Mouse (Mus musculus) cerebellum, adult 9-11 months (tissue): ENCODE results near the gene Osbp2.
"Not testable (repeated sequence)": the region's sequence is repeated elsewhere in the genome, so short reads cannot be mapped to it uniquely, and the experiment has no call there.

Experiments used
- DNase-seq: peaks from one replicate; pipeline ENCODE4 v3.0.0; 2022

The Osbp2 gene

DNA sequence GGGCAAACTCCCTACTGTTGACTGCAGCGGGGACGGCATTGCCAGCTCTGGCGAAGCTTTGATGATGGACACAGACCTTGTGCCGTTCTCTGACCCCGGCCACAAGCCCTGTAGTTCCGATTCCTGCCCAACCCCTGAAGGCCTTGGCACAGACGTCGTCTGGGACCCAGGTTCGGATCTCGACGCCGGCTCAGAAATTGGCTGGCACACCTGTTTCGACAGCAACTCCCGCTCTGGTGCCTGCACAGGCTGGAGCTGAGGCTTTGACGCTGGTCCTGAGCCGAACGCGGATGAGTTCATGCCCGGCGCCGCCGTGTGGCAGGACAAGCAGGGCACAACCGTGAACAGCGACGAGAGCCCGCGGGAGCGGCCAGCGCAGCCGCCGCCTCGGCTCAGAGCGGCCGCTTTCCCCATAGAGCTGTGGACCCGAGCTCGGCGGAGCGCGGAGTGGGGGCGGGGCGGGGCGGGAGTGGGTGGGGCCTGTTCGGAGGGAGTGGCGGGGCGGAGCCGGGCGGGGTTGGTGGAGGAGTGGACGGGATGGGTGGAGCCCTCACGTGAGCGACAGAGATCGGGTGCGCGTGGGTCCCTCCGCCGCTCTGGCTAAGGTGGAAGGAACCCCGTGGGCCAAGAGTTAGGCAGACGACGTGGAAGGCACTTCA, at the start of gene Osbp2:
Gene Osbp2 (minus strand): TSS at position 450 of the 659 bp plus-strand sequence.
- peak; percentile 93 for DNase-seq

DNA sequence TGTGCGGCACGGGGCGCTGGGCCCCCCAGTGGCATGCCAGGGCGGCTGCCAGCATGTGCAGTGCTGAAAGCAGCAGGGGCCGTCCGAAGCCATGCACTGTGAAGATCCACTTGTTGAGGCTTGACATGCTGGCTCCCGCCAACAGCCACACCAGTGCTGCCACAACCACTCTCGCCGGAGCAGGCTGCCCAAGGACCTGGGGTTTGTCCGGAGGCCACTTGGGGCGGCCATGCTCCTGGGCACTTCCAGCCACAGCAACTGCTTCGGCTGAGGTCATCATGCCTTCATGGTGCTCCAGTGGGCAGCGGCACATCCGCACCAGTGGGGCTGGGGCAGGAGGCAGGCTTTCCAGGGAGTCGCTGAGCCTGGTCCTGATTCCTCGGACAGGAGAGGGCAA, 49.2 kb upstream of the Osbp2 start:
- DNase-seq = peak; percentile 73

DNA sequence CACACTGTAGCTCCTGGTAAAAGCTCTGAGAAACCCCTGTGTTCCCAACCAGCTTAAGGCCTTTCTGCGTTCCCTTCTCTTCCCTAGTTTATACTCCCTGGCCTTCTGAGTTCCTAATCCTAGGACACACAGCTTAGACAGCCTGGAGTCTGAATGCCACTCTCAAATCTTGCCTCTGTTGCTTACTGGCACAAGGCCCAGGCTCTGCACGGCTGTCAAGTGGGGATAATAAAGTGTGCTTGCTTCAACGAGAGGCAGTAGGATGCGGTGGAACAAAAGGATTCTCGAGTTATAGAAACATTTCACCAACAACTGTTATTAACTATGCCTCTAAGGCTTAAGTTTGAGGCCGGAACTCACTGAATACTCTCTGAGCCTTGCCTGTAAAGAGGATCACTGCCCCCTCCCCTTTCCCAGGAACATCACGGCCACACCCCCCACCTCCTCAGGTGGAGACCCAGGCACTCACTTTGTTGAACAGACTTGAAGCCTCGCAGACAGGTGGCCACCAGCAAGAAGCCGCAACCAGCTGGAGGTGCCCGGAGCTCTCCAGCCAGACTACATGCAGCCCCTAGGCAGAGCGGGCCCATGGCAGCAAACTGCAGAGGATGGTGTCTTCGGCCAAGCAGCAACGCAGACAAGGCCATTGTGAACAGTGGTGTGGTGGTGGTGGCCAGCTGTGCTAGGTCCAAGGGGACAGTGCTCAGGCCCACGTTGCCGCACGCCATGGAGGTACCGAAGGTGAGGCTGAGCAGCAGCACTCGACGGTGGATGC, 48.6 kb upstream of the Osbp2 start:
- peak; percentile 64 for DNase-seq

DNA sequence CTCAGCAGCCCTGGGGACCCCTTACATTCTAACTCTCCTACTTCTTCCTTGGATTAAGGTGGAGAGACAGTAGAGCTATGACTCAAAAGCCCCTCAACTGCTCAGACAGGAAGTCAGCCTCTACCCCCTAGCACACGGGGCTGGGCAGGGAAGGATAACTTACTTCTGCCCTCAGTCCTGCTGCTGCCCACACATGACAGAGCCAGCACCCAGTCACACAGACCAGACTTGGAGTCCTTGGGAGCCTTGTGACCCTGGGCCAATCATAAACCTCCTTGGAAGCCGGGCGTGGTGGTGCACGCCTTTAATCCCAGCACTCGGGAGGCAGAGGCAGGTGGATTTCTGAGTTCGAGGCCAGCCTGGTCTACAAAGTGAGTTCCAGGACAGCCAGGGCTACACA, 47.7 kb upstream of the Osbp2 start:
- DNase-seq = not testable (repeated sequence)

DNA sequence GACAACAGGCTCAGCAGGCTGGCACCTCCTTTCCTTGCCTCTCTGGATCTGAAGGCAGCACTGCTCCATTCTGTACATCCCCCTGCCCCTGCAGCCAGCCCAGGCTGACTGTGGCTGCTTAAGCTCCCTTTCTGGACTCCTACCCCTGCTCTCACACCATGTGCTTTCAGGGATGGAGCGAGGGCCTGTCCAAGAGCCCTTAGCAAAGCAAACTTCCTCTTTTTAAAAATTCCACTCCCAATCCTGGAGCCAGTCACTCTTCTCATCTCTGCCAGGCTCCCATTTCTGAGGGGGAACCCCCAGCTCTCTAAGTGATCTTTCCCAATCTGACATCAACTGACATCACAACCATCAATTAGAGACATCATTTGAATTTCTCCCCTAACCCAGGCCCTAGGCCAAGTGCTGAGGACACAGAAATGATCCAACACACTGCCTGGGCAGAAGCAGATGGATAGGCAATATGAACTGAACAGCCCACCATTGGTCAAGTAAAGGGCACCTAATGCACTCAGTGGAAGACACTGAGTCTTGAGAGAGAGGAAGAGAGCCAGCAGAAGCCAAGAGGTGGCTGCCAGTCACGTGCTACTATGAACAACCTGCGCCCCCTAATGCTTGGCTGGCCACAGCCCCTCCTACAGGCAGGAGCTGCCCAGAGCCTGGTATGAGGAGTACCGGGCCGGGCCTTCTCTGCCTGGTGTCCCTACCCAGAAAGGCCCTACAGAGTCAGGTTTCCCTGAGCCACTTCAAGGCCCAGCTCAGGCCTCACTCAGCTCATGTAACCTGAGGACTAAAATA, 47.0 kb upstream of the Osbp2 start:
- DNase-seq = peak; percentile 57

DNA sequence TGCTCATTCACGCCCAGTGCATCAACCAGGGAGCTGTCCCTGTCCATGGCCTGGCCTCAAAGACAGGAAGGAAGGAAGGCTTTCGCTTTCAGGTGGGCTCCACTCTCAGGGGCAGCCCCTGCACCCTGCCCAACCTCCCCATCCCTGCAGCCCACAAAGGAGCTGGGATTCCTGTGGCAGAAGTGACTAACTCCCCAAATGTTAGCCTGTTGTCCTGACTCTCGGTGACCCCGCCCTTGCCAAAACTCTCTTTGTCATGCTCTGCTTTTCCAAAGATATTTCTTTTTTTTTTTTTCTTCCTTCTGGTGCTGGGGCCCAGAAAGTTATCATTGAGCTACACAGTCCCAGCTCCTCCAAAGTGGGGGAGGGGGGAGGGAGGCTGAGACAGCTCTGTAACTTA, 45.5 kb upstream of the Osbp2 start:
- DNase-seq = no peak

DNA sequence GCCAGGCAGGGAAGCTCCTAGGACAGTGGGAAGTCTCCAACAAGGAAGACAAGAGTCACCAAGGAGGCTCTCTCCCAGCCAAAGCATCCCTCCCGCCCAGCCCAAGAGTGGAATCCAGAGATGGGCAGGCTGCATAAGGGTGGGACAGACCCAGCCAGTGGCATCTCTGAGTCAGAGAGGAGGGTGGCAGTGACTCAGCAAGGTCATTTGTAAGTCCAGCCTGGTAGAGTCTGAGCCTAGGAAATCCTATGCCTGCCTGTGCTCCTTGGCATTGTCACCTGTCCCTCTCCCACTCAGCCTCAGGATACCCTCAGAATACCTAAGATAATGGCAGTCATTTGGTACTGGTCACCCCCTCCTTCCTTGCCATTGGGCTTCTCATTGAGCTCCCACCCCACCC, 41.7 kb upstream of the Osbp2 start:
- DNase-seq = no peak

DNA sequence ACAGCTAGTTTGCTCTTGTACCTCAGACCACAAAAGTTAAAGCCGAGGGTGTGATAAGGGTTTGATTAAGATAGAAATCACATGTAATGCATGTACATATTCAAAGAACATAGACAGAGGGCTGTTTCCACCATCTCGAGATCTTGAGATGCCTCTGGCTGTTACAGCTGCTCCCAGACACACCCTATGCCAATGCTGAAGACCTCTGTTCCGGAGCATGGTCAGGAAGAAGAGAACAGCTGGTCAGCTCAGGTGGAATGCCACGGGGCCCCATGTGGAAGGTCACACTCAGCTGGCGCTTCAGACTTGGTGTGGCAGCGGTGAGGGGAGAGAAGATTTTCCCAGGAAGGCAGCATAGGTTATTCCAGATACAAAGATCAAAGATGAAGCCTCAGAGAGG, 41.0 kb upstream of the Osbp2 start:
- no peak for DNase-seq

DNA sequence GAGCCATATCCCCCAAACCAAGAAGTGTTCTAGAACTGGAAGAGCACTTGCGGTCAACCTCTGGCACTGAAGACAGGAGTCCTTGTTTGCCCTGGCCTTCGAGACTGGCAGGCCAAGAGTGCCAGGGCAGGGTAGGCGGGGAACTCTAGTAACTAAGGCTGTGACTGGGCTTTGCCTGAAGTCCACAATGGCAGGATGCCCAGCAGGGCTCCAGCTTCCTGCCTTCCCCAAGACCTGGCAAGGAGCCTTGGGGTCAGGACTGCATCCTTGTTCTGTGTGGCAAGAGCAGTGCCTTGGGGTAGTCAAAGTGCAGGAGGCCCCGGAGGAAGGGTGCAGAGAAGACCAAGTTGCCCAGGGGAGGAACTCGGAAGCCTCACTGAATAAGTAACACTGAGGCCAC, 39.3 kb upstream of the Osbp2 start:
- DNase-seq = peak; percentile 63

DNA sequence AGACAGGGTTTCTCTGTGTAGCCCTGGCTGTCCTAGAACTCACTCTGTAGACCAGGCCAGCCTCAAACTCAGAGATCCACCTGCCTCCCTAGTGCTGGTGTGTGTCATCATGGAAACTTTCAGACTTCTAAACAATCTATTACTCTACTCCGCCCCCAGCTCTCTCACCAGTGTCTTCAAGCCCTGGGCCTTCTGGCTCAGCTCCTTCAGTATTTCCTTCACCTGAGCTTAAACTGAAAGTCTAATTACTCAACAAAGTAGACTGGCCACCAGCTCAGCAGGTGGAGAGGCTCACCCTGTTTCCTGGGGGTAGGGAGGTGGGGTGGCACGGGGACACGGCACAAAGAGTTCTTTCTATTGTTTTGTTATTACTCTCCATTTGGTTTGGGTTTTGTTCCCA, 38.8 kb upstream of the Osbp2 start:
- DNase-seq = no peak

DNA sequence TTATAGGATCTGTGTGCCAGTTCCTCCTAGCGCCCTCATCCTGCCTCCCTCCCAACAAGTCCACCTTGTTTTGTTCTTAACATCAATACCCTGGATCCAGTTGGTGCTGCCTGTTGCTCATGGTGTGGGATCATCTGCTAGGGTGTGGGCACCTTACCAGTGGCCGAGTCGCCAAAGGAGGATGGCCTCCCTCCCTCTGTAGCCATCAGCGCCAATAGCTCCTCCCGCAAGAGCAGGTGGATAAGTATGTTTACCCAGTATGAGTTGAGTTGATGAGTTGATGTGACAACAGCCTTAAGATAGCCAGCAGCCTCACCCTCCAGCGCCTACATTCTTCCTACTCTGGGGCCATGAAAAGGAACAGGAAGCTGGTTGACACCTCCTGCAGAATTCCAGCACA, 36.6 kb upstream of the Osbp2 start:
- DNase-seq = no peak

DNA sequence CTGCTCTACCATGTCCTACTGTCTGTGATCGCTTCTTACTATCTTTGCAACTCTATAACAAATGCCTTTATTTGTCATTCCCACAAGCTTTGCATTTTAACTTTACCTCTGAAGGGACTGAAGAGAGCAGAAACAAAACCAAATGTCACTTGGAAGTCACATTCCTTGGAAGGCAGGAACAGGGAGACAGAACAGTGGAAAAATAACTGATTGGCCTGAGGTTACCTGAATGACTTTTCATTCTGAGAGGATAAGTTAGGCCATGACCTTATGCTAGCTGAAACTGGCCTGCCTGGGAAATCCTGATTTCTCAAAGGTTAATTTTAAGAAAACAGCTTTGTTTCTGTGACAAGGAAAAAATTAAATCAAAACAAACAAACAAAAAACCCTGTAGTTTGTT, 32.2 kb upstream of the Osbp2 start:
- DNase-seq = no peak

DNA sequence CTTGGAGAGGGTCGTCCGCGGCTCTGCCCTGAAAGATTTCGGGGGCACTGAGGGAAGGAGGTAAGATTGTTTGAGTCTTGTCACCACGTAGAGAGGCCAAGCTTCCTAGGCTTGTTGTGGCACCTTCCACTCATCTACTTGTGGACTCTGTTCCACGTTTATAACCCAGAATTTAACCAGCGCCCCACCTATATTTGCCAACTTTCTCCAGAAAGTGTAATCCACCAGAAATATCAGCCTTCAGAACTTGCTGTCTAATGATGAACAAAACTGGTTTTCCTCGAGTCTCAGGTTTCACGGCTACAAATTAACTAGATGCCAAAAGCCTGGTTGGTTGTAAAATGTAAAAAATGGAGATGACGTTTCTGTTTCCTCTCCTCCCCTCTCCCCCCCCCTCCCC, 31.8 kb upstream of the Osbp2 start:
- DNase-seq = no peak

DNA sequence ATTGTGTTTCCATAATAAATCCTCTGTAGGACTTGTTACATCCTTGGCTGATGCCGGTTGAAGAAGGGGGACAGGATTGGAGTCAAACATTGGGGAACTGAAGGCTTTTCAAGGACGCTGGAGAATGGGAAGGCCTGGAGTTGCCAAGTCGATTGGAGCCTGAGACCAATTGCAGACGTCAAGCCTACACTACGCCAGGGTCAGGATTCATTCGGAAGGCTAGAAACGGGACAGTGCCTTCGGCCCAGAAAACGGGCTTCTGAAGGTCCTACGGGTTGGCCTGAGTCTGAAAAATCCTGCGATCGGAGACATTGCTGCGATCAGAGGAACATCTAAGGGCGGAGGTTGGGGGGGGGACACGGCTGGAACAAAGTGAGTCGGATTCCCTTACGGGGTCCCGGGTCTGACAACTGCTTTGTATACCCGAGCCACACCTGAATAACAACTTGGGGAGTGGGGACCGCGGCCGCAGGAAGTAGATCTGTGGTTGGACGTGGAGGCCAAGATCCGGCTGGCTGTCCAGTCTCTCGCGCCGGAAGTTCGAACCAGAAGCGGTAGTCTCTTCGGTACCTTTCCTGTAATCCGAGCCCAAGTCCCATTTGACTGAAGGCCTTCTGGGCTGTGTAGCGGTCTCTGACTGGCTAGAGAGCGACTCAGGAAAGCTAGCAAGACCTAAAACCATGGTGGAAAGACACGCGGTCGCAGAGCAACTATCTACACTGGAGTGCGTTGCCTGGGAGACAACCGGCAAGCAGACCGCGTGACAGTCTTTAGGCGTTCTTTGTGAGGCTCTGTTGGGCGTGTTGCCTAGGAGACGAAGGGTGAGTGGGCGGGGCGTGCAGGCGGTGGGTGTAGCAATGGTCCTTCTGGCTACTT, 30.9 kb upstream of the Osbp2 start, which contains the start of the genes 4921536K21Rik and Dusp18:
Gene 4921536K21Rik (minus strand): TSS at position 693 of the 876 bp plus-strand sequence.
Gene Dusp18 (plus strand): TSS at position 835 of the 876 bp plus-strand sequence.
- DNase-seq = peak; percentile 68

DNA sequence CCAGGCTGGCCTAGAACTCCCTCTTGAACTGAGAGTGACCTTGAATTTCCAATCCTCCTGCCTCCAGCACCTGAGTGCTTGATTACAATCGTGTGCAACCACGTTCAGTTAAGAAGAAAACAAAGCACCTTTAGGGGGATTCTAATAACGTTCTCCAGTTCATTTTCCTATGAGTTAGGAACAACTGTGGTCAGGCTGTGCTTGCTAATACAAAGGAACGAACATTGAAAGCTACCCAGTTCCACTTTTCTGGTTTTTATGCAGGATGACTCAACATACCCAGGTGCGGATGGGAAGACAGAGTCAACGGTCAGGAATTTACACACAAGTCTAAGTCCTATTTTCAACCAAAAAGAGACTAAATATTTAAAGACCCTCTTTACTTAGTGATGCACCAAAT, 30.3 kb upstream of the Osbp2 start:
- no peak for DNase-seq

DNA sequence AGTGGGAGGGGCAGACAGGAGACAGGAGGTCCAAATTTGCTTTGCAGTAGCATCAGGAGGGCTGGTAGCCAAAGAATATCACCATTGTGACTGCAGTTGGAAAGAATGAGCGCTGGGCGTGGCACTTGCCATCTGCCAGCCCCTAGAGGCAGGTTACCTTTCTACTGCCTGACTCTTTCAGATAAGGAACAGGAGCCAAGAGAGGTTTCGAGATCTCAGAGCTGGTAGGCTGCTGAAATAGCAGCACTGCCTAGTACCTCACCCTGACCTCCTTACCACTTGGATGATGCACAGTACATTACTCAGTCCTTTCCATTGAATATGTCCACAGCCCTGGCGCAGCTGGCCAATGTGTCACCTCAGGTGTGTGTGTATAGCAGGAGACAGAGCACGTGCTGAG, 23.6 kb upstream of the Osbp2 start:
- DNase-seq = peak; percentile 56

DNA sequence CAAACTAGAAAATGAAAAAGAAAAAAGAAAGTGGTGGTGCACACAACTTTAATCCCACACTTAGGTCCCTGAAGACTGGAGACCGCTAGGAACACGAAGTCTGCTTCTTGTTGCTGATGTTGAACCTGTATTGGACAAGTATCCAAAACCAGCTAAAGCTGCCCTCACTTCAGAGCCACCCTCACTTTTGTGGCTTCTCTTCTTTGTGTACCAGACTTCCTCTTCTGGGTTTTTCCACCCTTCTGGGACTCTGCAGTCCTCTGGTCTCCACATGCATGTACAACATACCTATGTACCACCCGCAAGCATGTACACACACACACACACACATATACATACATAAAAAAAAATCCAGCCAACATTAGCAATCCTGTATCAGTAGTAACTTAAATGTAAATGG, 20.0 kb upstream of the Osbp2 start:
- no peak for DNase-seq

DNA sequence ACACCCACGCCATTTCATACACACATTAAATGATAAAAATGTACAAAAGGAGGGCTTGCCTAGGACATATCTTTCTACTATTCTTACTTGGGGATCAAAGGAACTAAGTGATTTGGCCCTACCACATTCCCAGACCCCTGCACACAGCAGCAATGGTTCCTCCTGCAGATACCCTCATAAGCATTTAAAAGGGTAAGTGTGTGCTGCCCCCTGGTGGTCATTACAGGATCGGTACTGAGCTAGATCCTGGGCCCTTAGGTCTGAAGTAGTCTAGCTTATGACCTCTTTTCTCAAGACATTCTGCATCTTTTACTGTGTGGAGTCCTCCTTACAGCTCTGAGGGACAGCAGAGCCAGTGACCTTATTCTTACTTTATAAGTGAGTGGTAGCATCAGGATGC, 16.1 kb upstream of the Osbp2 start:
- DNase-seq = peak; percentile 75

DNA sequence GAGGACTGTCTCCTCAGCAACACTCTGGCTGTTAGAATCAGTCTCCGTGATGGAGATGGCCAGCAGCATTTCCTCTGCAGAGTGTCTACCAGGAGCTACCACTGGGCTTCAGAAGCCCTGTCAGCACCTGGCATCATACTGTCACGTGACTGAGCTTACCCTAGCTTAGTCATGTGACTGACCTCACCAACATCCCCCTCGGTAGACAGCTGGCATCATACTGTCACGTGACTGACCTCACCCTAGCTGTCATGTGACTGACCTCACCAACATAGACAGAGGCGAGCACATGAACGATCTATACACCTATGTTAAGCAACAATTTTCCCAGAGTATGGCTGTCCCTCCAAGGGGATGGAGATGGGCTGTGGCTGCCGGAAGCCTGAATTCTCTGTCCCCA, 15.0 kb upstream of the Osbp2 start:
- DNase-seq = no peak

DNA sequence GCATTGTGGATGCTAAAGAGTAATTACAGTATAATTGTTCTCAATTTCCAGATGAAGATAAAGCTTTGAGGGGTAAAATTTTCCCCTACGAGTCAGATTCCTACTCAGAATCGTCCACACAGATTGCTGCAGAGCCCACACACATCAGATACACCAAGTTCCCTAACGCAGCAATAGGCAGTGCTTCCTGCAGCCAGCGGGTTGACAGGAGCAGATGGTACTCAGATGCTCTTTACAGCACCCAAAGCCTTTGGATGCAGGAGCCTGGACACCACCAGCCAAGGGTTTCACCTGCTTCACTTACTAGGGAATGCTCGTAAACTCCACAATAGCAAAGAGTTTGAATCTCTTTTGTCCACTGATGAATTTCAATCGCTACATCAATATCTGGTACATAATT, 12.7 kb upstream of the Osbp2 start:
- peak; percentile 65 for DNase-seq

DNA sequence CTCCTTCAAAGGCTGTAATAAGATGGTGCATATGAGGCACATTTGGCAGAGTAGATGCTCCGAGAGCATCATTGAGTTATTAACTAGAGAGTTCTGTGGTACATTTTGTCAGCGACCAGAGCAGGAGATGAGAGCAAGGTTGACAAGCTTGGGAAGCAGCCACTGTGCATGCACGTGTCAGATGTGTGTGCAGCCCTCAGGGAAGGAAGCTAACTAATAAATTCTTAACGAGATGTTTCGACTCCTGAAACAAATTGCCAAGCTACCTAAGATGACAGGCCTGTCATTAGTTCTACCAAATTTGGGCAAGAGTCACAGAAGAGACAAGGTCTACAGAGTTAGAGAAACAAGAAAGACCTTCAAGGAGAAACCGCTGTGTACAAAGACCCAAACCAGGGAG, 640 bp upstream of the Osbp2 start:
- DNase-seq = no peak

DNA sequence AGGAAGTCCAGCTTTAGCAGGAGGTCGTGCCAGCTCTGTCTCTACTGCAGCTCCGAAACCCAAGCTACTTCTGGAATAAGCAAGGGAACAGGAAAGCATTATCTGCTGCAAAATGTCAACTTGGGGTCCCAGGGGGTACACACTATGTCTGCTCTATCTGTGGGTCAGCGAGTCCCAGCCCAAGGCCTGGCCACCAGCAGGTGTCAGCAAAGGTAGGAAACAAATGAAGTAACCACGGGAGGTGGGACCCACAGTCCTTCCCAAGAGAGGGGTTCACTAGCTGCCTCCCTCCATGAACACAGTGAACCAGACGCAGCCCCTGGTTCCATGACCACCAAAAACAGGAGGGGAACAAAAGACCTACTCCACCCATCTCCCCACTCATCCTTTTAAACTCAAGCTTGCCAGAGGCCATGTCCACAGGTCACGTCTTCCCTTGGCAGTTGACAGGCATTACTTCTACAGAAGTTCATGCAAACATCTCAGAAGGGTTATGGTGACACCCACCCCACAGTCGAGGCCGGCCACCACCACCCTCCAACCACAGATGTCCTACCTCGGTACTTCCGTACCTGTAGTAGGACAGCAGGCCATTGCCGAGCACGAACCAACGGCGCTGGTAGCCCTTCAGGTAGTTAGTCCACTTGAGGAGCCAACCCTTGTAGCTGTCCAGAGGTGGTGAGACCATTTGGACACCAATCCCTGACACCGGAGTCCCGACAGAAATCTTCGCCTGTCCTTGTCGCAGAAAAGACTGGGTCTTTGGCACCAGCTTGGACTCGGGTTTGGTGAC, 846 bp downstream of the Osbp2 start:
- peak; percentile 75 for DNase-seq
